Mouse (Mus musculus): ENCODE results near the gene Smarcal1. TPM values are rescaled to one million over a fixed set of nuclear protein-coding genes. Genes with fewer than 3 reads are reported as not detected.

Smarcal1 gene
- total and polyA plus RNA-seq, 2 experiments from 2014 or later = 19.1 to 53.6 TPM

GRCm38 (mm10) chr1:72556471-72556870, 26.6 kb upstream of the Smarcal1 start:
- Histone ChIP-seq H3K27ac (no peak overlapping the region), H3K9me3 (ENCODE audit: low read length) (no peaks in the 10 kb centered on the region), H3K4me3 (ENCODE audit: low read length) (no peak overlapping the region), H3K9ac (replicated peaks; ENCODE audit: low read length) (no peak overlapping the region), H3K27me3 (ENCODE audit: insufficient read depth, low read length) (no peaks in the 10 kb centered on the region), H3K36me3 (ENCODE audit: insufficient read depth, low read length) (no peaks in the 10 kb centered on the region), H3K4me2 (ENCODE audit: low read depth, low read length) (no peak overlapping the region), H3K4me1 (ENCODE audit: insufficient read depth, low read length) (no peaks in the 10 kb centered on the region)
- ATAC-seq (no peak), DNase-seq (ENCODE audit: low spot score) (no peak)
- TF ChIP-seq CTCF (IDR thresholded peaks at IDR 0.05; ENCODE audit: low read depth) = no peak
- WGBS = 93% methylated on average over 3 of the region's 3 CpGs

- no peak for TF ChIP-seq CTCF (IDR thresholded peaks at IDR 0.05; ENCODE audit: low read depth)
- WGBS = 31% methylated on average over 2 of the region's 2 CpGs
- Histone ChIP-seq H3K4me2 (ENCODE audit: low read depth, low read length) (no peak overlapping the region), H3K9ac (replicated peaks; ENCODE audit: low read length) (no peak overlapping the region), H3K27ac (no peak overlapping the region), H3K9me3 (ENCODE audit: low read length) (no peaks in the 10 kb centered on the region), H3K4me1 (ENCODE audit: insufficient read depth, low read length) (no peaks in the 10 kb centered on the region), H3K27me3 (ENCODE audit: insufficient read depth, low read length) (no peaks in the 10 kb centered on the region), H3K36me3 (ENCODE audit: insufficient read depth, low read length) (no peaks in the 10 kb centered on the region), H3K4me3 (ENCODE audit: low read length) (no peak overlapping the region)
- no peak for DNase-seq (ENCODE audit: low spot score)
- no peak for ATAC-seq
These were observed 24.4 kb upstream of the Smarcal1 start for GRCm38 (mm10) chr1:72558625-72559024.

- Histone ChIP-seq H3K9me3 (ENCODE audit: low read length) (no peaks in the 10 kb centered on the region), H3K36me3 (ENCODE audit: insufficient read depth, low read length) (no peaks in the 10 kb centered on the region), H3K9ac (replicated peaks; ENCODE audit: low read length) (no peak overlapping the region), H3K4me3 (ENCODE audit: low read length) (no peak overlapping the region), H3K27me3 (ENCODE audit: insufficient read depth, low read length) (no peaks in the 10 kb centered on the region), H3K4me1 (ENCODE audit: insufficient read depth, low read length) (no peaks in the 10 kb centered on the region), H3K4me2 (ENCODE audit: low read depth, low read length) (no peak overlapping the region), H3K27ac (no peak overlapping the region)
- ATAC-seq (no peak), DNase-seq (ENCODE audit: low spot score) (no peak)
- no peak for TF ChIP-seq CTCF (IDR thresholded peaks at IDR 0.05; ENCODE audit: low read depth)
- 85% methylated on average over 6 of the region's 6 CpGs for WGBS
These were observed 18.6 kb upstream of the Smarcal1 start for GRCm38 (mm10) chr1:72564334-72564962.

GRCm38 (mm10) chr1:72567056-72567455, 16.0 kb upstream of the Smarcal1 start:
- Histone ChIP-seq H3K27ac (no peak overlapping the region; the same call in 1 of the 2 replicates), H3K9ac (replicated peaks; ENCODE audit: low read length) (peak overlapping the region; percentile 26; the same call in 1 of the 2 replicates), H3K4me2 (ENCODE audit: low read depth, low read length) (peak overlapping the region; percentile 48), H3K4me1 (ENCODE audit: insufficient read depth, low read length) (no peaks in the 10 kb centered on the region), H3K27me3 (ENCODE audit: insufficient read depth, low read length) (no peaks in the 10 kb centered on the region), H3K36me3 (ENCODE audit: insufficient read depth, low read length) (no peaks in the 10 kb centered on the region), H3K4me3 (ENCODE audit: low read length) (peak overlapping the region; percentile 23), H3K9me3 (ENCODE audit: low read length) (no peaks in the 10 kb centered on the region)
- DNase-seq (ENCODE audit: low spot score) = peak; percentile 51
- ATAC-seq = peak; percentile 38; the same call in 1 of the 2 replicates
- no peak for TF ChIP-seq CTCF (IDR thresholded peaks at IDR 0.05; ENCODE audit: low read depth)
- WGBS = 18% methylated on average over 9 of the region's 9 CpGs

GRCm38 (mm10) chr1:72568725-72569124, 14.3 kb upstream of the Smarcal1 start:
- Histone ChIP-seq H3K9me3 (ENCODE audit: low read length) (no peaks in the 10 kb centered on the region), H3K4me3 (ENCODE audit: low read length) (no peak overlapping the region), H3K4me1 (ENCODE audit: insufficient read depth, low read length) (no peaks in the 10 kb centered on the region), H3K27ac (no peak overlapping the region), H3K9ac (replicated peaks; ENCODE audit: low read length) (no peak overlapping the region), H3K36me3 (ENCODE audit: insufficient read depth, low read length) (no peaks in the 10 kb centered on the region), H3K27me3 (ENCODE audit: insufficient read depth, low read length) (no peaks in the 10 kb centered on the region), H3K4me2 (ENCODE audit: low read depth, low read length) (no peak overlapping the region)
- DNase-seq (ENCODE audit: low spot score) = no peak
- TF ChIP-seq CTCF (IDR thresholded peaks at IDR 0.05; ENCODE audit: low read depth) = no peak
- ATAC-seq = no peak
- 95% methylated on average over 8 of the region's 8 CpGs for WGBS

GRCm38 (mm10) chr1:72574047-72574446, 9.0 kb upstream of the Smarcal1 start:
- Histone ChIP-seq H3K36me3 (ENCODE audit: insufficient read depth, low read length) (no peaks in the 10 kb centered on the region), H3K4me1 (ENCODE audit: insufficient read depth, low read length) (peaks cover 4% of the 10 kb centered on the region; the same call in 1 of the 2 replicates), H3K27me3 (ENCODE audit: insufficient read depth, low read length) (no peaks in the 10 kb centered on the region), H3K4me2 (ENCODE audit: low read depth, low read length) (no peak overlapping the region), H3K4me3 (ENCODE audit: low read length) (no peak overlapping the region), H3K9ac (replicated peaks; ENCODE audit: low read length) (no peak overlapping the region), H3K9me3 (ENCODE audit: low read length) (no peaks in the 10 kb centered on the region), H3K27ac (no peak overlapping the region)
- ATAC-seq (no peak), DNase-seq (ENCODE audit: low spot score) (no peak)
- TF ChIP-seq CTCF (IDR thresholded peaks at IDR 0.05; ENCODE audit: low read depth) = no peak
- 80% methylated on average over 7 of the region's 7 CpGs for WGBS

GRCm38 (mm10) chr1:72574608-72575007, 8.4 kb upstream of the Smarcal1 start:
- no peak for TF ChIP-seq CTCF (IDR thresholded peaks at IDR 0.05; ENCODE audit: low read depth)
- 67% methylated on average over 7 of the region's 7 CpGs for WGBS
- no peak overlapping the region for H3K4me2 ChIP-seq (ENCODE audit: low read depth, low read length)
- H3K4me3 ChIP-seq (ENCODE audit: low read length) = no peak overlapping the region
- ATAC-seq = no peak
- H3K4me1 ChIP-seq (ENCODE audit: insufficient read depth, low read length) = peaks cover 4% of the 10 kb centered on the region; the same call in 1 of the 2 replicates
- no peak overlapping the region for H3K9ac ChIP-seq (replicated peaks; ENCODE audit: low read length)
- DNase-seq (ENCODE audit: low spot score) = no peak
- no peaks in the 10 kb centered on the region for H3K9me3 ChIP-seq (ENCODE audit: low read length)
- no peaks in the 10 kb centered on the region for H3K36me3 ChIP-seq (ENCODE audit: insufficient read depth, low read length)
- H3K27me3 ChIP-seq (ENCODE audit: insufficient read depth, low read length) = no peaks in the 10 kb centered on the region
- H3K27ac ChIP-seq = no peak overlapping the region

All from hindbrain, postnatal 0 days (tissue).